In genomic region chr7:61769826-61770225, GRCm38 (mm10) we compare ENCODE assay signal across 14 mouse cellular contexts.
DNase-seq lines count a peak whose midpoint lies in the region; ATAC-seq and TF ChIP-seq lines count a peak whose summit lies in the region.
"Had no signal": no experiment of that assay in that cellular context is flagged by ENCODE, and none has a peak within 500 bp of the region (broad histone marks: within the 10 kb centered on the region; RNA-seq: fewer than 3 reads in every experiment).

No protein-coding gene starts in this region.

- no peak for TF ChIP-seq POLR2A in kidney, adult 2 months (IDR thresholded peaks at IDR 0.05; ENCODE audit: low read depth, low read length)

- no peak overlapping the region for H3K27ac ChIP-seq in forebrain, embryonic 15.5 days (replicated peaks)
- H3K27ac ChIP-seq in forebrain, embryonic 11.5 days (ENCODE audit: low read depth, low read length) = no peak overlapping the region
- H3K27ac ChIP-seq in kidney, postnatal 0 days = no peak overlapping the region
- no peak overlapping the region for H3K27ac ChIP-seq in kidney, adult 2 months (ENCODE audit: insufficient read depth, low read depth, low read length)
- H3K27ac ChIP-seq: heart, embryonic 13.5 days had no signal

- no peaks in the 10 kb centered on the region for H3K36me3 ChIP-seq in forebrain, embryonic 15.5 days
- H3K36me3 ChIP-seq in forebrain, embryonic 11.5 days (ENCODE audit: control insufficient read depth, insufficient read depth, low read length) = no peaks in the 10 kb centered on the region
- H3K36me3 ChIP-seq in kidney, postnatal 0 days (ENCODE audit: insufficient read depth, low read length) = no peaks in the 10 kb centered on the region
- no peaks in the 10 kb centered on the region for H3K36me3 ChIP-seq in kidney, adult 2 months (ENCODE audit: control insufficient read depth, insufficient read depth, low read length)
- H3K36me3 ChIP-seq: heart, embryonic 13.5 days had no signal

- H3K9me3 ChIP-seq in forebrain, embryonic 15.5 days = no peaks in the 10 kb centered on the region
- no peaks in the 10 kb centered on the region; the same call in 1 of the 2 replicates for H3K9me3 ChIP-seq in forebrain, embryonic 11.5 days (ENCODE audit: control insufficient read depth, low read length)
- H3K9me3 ChIP-seq in kidney, postnatal 0 days (replicated peaks; ENCODE audit: low read length) = no peaks in the 10 kb centered on the region

- H3K27me3 ChIP-seq in forebrain, embryonic 15.5 days = no peaks in the 10 kb centered on the region
- no peaks in the 10 kb centered on the region for H3K27me3 ChIP-seq in forebrain, embryonic 11.5 days (ENCODE audit: control insufficient read depth, insufficient read depth, low read length)
- H3K27me3 ChIP-seq in kidney, postnatal 0 days (ENCODE audit: insufficient read depth, low read length) = no peaks in the 10 kb centered on the region
- H3K27me3 ChIP-seq in kidney, adult 2 months (replicated peaks; ENCODE audit: control insufficient read depth, insufficient read depth, low read length) = no peaks in the 10 kb centered on the region
- H3K27me3 ChIP-seq: heart, embryonic 13.5 days had no signal

- H3K4me1 ChIP-seq in forebrain, embryonic 15.5 days = no peaks in the 10 kb centered on the region
- H3K4me1 ChIP-seq in forebrain, embryonic 11.5 days (replicated peaks; ENCODE audit: control insufficient read depth, insufficient read depth, low read length) = no peaks in the 10 kb centered on the region
- no peaks in the 10 kb centered on the region for H3K4me1 ChIP-seq in kidney, postnatal 0 days (replicated peaks; ENCODE audit: insufficient read depth, low read length)
- no peaks in the 10 kb centered on the region for H3K4me1 ChIP-seq in kidney, adult 2 months (ENCODE audit: control insufficient read depth, insufficient read depth, low read length)
- H3K4me1 ChIP-seq: heart, embryonic 13.5 days had no signal

- no peak overlapping the region for H3K4me3 ChIP-seq in forebrain, embryonic 15.5 days
- H3K4me3 ChIP-seq in forebrain, embryonic 11.5 days (ENCODE audit: low read depth, low read length) = no peak overlapping the region
- no peak overlapping the region for H3K4me3 ChIP-seq in kidney, postnatal 0 days (replicated peaks; ENCODE audit: low read depth, low read length)
- H3K4me3 ChIP-seq in kidney, adult 2 months (ENCODE audit: insufficient read depth, low read depth, low read length) = no peak overlapping the region
- H3K4me3 ChIP-seq: heart, embryonic 13.5 days had no signal

- peak; percentile 41; the same call in 1 of the 2 replicates for TF ChIP-seq CTCF in kidney, postnatal 0 days (IDR thresholded peaks at IDR 0.05; ENCODE audit: low read depth)
- TF ChIP-seq CTCF in kidney, adult 2 months (conservative IDR thresholded peaks at IDR 0.05; ENCODE audit: insufficient read depth, insufficient read length, low read depth, low read length) = no peak

- no peak overlapping the region for H3K9ac ChIP-seq in forebrain, embryonic 15.5 days (replicated peaks)
- no peak overlapping the region for H3K9ac ChIP-seq in forebrain, embryonic 11.5 days (ENCODE audit: low read length)
- no peak overlapping the region for H3K9ac ChIP-seq in kidney, postnatal 0 days (ENCODE audit: low read depth, low read length)
- H3K9ac ChIP-seq: heart, embryonic 13.5 days had no signal

- DNase-seq in forebrain, embryonic 11.5 days (ENCODE audit: low spot score) = no peak
- no peak for DNase-seq in kidney, postnatal 0 days (ENCODE audit: low spot score)
- no peak for DNase-seq in kidney, adult 2 months
- DNase-seq in 3T3-L1 (ENCODE audit: low read depth, low spot score) = peak; percentile 49
- peak; percentile 15 for DNase-seq in NIH3T3 (ENCODE audit: low read depth)
- DNase-seq in kidney, postnatal 10 days = no peak
- DNase-seq: cerebellum, adult 2 months; gastrocnemius, postnatal 36 days; thymus, adult 18-20 months had no signal

- 0 out of 2 replicates have a peak, but pooled peaks have one; percentile 38 for ATAC-seq in forebrain, embryonic 15.5 days (replicated peaks)
- no peak for ATAC-seq in forebrain, embryonic 11.5 days (replicated peaks; ENCODE audit: low FRiP score)
- no peak for ATAC-seq in kidney, postnatal 0 days (replicated peaks; ENCODE audit: low FRiP score, low read depth)
- ATAC-seq in activated CD4-positive, CD25-positive, alpha-beta regulatory T cell, adult 4 months = no peak
- ATAC-seq: intestine, embryonic 16.5 days; midbrain, embryonic 16.5 days had no signal

- H3K4me2 ChIP-seq in forebrain, embryonic 15.5 days (replicated peaks) = no peak overlapping the region
- H3K4me2 ChIP-seq in forebrain, embryonic 11.5 days (ENCODE audit: low read depth, low read length, severe bottlenecking) = no peak overlapping the region
- H3K4me2 ChIP-seq in kidney, postnatal 0 days (ENCODE audit: low read length) = no peak overlapping the region
- H3K4me2 ChIP-seq: heart, embryonic 13.5 days had no signal

Comparison
In these comparisons a context has a peak if more than half of its experiments do, and no peak if none do; other contexts are left out.
1. DNase-seq: peak in 3T3-L1 (single experiment) and NIH3T3 (single experiment); none in forebrain, embryonic 11.5 days (single experiment), kidney, postnatal 0 days (single experiment), kidney, adult 2 months (single experiment) and kidney, postnatal 10 days (single experiment).